Mouse (Mus musculus) lung, postnatal 25 days (tissue): ENCODE data around the gene Deaf1.
"Not testable (repeated sequence)": the region's sequence is repeated elsewhere in the genome, so short reads cannot be mapped to it uniquely, and the experiment has no call there.

Experiments used
- DNase-seq: peaks from one replicate; pipeline ENCODE4 v3.0.0; 2022; ENCODE audit warnings: low spot score

Deaf1 gene

DNA sequence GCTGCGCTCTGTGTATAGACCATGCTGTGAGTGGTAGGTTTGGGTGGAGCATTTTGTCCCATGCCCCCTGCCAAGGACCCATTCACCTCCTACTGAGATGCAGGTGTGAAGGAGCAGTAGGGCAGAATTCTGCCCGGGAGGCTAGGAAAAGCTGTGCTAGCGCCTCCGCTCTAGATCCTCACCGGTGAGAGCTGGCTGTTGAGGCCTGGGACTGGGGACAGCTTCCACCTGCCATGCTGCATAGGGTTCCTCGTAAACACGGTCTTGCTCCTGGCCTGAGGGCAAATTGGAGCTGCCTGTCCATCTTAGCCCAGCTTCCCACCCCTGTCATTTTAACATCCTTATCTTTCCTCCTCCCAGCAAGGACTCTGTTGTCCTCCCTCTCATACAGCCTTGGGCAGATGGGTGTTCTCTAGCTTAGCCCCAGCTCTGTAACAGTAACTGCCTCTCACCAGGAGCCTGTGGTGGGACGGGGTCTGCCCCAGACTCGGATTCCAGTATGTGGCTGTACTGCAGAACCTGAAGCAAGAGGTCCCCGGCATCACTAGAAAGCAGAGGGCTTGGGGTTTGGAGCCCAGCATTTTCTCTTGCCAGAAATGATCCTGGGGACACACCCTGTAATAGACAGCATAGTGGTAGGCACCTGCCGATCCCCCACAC lies 63.3 kb downstream of the Deaf1 start:
- no peak for DNase-seq

DNA sequence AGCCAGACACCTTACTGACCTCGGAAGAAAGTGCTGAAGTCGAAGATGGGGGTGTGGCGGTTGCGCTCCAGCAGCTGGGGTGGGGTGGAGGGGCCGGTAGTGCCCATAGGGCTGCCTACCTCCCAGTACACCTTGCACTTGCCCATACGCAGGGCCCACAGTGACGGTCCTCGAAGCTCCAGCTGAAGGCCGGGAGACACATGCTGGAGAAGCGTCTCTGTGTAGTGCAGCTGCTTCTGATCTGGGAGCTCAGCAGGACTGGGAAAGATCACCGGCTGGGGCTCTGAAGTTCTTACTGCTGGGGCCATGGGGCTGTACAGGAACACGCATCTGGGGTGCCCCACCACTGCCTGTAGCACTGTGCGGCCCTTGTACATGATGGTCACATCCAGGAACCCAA lies 63.9 kb downstream of the Deaf1 start:
- no peak for DNase-seq

DNA sequence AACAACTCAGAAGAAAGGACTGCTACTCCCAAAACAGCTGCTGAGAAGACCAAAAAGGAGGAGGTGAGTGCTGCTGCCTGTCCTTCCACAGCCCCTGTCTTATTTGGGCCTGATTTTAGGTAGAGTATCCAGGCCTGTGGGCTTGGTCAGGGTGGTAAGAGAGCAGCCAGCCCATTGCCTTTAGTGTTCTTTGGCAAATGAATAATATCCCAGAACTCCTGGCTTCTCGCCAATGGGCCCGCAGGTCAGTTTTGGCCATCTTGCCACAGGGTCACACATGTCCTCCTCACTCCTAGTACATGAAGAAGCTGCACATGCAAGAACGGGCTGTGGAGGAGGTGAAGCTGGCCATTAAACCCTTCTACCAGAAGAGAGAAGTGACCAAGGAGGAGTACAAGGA lies 66.0 kb downstream of the Deaf1 start:
- no peak for DNase-seq

DNA sequence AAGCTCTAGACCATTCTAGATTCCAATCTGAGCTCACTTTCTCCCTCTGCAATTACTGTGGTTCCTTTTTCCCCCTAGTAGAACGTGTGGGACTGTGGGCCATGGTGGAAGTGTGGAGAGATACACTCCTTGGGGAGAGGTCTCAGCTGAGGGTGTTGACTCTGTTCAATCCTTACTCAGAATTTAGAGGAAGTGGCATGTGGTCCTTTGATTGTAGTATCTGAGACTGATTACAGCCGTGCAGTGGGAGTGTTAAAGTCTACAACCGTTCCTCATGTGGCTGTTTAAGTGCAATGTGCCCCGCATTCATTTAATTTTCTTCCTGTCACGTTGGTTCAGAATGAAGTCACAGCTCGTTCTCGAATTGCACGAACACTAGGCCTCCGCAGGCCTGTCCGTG lies 71.3 kb downstream of the Deaf1 start:
- no peak for DNase-seq

DNA sequence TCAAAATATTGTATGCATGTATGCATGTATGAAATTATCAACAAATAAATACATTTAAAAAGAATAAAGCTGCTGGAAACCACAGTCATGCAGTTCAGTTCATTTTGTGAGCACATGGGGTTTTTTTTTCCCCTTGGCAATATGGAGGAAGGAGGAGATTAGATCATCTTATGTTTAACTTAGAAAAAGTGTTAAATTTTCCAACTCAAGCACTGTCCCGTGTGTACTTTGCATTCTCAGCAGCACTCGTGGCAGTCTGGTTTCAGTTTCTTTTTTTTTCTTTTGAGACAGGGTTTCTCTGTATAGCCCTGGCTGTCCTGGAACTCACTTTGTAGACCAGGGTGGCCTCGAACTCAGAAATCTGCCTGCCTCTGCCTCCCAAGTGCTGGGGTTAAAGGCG lies 77.0 kb downstream of the Deaf1 start:
- DNase-seq, result not testable (repeated sequence)
